Mouse (Mus musculus) gastrocnemius, postnatal 14 days (tissue): ENCODE measurements around the gene Dcun1d3. TPM values are rescaled to one million over a fixed set of nuclear protein-coding genes. Genes with fewer than 3 reads are reported as not detected.
A peak's percentile ranks its signal among the peaks of the same experiment; 100 is the strongest.

Experiments used
- DNase-seq: peaks from one replicate; pipeline ENCODE4 v3.0.0; 2021; ENCODE audit warnings: mixed read lengths
- intact Hi-C: fragments of 180-260 bp; cut with DNase I; formaldehyde crosslinking; loops from one replicate; pipeline ENCODE4 v1.15.1; 2025; ENCODE audit warnings: low total_unique reads
- long read RNA-seq, 2 experiments: library from polyadenylated mRNA; stranded (forward); transcript quantifications; one replicate each; pipeline ENCODE4 v2.0.0; 2021
- total RNA-seq, 2 experiments: library from RNA; stranded (reverse); gene quantifications; 2 replicates each; pipeline ENCODE4 v1.2.3; 2021

Dcun1d3 gene
- 10 to 100 TPM; 13.9 to 14.1 TPM for total RNA-seq
- long read RNA-seq, experiment 1, full-length matches to known transcripts, result 2 of 4 reads
- long read RNA-seq, experiment 1, partial matches to known transcripts, result 0 of 4 reads
- long read RNA-seq, experiment 1, other reads (novel, unspliced or antisense), result 2 of 4 reads
- long read RNA-seq, experiment 2, full-length matches to known transcripts, result 4 of 11 reads
- long read RNA-seq, experiment 2, partial matches to known transcripts, result 1 of 11 reads
- long read RNA-seq, experiment 2, other reads (novel, unspliced or antisense), result 6 of 11 reads

GRCm38 (mm10) chr7:119895639-119896512, at the start of gene Dcun1d3, which contains the start of gene Lyrm1:
Gene Dcun1d3, minus strand, starts transcription at chr7:119896298.
Gene Lyrm1, plus strand, starts transcription at chr7:119895861.
- peak; percentile 99 for DNase-seq
- intact Hi-C loops, result loop anchor here (5.0 kb wide), 1 partner anchor 1124 kb away; no protein-coding TSS in a partner anchor

GRCm38 (mm10) chr7:119941569-119941968, 45.5 kb upstream of the Dcun1d3 start:
- peak; percentile 8 for DNase-seq
- intact Hi-C loops, result no loop called here

- no peak for DNase-seq
- intact Hi-C loops, result no loop called here
Observed at GRCm38 (mm10) chr7:119937036-119937435, 40.9 kb upstream of the Dcun1d3 start.

GRCm38 (mm10) chr7:119936321-119936720, 40.2 kb upstream of the Dcun1d3 start:
- no peak for DNase-seq
- intact Hi-C loops, result no loop called here

DNA sequence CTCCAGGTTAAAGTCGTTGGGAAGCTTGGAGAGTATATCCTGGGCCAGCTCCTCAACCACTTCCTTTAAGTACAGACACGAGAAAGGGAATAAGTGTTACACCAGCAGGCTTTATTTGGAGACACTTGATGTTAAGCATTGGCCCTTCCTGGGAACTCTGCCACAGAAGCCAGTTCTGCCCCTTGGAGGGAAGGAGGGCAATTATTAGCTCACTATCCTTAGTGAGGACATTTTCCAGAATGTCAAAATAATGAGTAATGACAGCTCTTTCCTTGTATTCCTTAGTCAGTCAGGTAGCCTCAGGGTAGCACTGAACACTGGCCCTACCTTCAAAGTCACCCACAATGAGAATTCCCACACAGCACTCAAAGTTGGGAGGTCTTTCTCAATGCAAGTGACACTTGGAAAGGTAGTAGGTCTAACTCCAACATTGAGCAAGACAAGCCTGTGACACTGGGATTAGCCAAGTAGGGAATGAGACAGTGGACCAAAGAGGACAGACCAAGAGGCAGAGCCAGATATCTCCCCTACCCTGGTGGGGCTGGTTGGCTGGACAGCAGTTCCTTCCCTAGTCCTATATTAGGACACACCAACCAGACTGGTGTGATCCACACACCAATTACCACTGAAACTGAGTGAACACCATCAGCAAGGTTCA, 32.8 kb upstream of the Dcun1d3 start:
- no peak for DNase-seq
- intact Hi-C loops, result no loop called here

- intact Hi-C loops, result no loop called here
Observed at GRCm38 (mm10) chr7:119921054-119921453, 25.0 kb upstream of the Dcun1d3 start.

DNA sequence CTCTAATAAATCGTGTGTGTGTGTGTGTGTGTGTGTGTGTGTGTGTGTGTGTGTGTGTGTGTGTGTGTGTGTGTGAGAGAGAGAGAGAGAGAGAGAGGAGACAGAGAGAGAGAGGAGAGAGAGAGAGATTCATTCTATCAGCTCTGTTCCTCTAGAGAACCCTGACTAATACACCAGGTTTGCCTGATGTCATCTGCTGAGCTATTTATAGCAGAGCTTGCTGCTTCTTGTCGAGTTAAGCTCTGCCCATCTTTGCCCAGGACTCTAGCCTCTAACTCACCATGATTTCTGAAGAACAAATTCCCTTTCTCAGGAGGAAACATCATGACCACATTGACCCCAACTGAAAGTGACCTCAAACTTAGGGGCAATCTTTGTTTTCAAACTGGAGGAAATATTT, 24.4 kb upstream of the Dcun1d3 start:
- intact Hi-C loops, result no loop called here
- DNase-seq, result no peak

More at GRCm38 (mm10) chr7:119921054-119921453, 25.0 kb upstream of the Dcun1d3 start:
- no peak for DNase-seq

- no peak for DNase-seq
- intact Hi-C loops, result no loop called here
Observed at GRCm38 (mm10) chr7:119911727-119912126, 15.6 kb upstream of the Dcun1d3 start.

GRCm38 (mm10) chr7:119906523-119907215, 10.6 kb upstream of the Dcun1d3 start:
- DNase-seq, result no peak
- intact Hi-C loops, result no loop called here

DNA sequence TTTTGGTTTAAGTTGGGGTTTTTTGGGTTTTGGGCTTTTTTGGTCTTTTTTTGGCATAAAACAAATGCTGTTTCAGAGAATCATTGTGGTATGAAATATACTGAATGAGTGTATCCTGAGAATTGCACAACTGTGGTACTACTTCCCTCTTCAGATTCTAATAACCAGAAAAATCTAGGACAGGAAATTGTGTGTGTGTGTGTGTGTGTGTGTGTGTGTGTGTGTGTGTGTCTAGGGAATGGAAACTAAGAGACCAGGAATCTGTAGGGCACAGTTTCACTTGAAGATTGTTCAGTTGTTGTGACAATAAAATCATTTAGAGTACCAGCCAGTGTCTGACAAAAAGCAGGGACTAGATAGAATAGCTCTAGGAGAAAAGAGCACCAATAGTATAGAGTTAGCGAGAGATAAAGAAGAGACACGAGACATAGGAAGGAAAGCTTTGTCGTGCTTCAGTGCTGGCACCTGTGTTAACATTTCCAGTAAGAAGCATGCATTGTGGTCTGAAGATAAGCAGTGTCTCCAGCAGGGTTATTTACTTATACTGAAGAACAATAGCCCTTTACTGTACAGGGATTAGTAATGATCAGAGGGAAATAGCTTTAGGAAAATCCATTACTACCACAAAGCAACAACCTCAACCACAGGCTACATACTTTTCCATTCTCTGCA, 3.4 kb upstream of the Dcun1d3 start:
- intact Hi-C loops, result loop anchor here (5.0 kb wide), 1 partner anchor 1127 kb away; no protein-coding TSS in a partner anchor
- no peak for DNase-seq

GRCm38 (mm10) chr7:119898247-119898856, 2.3 kb upstream of the Dcun1d3 start:
- intact Hi-C loops, result loop anchor here (5.0 kb wide), 1 partner anchor 1126 kb away; no protein-coding TSS in a partner anchor
- no peak for DNase-seq

GRCm38 (mm10) chr7:119897521-119898109, 1.5 kb upstream of the Dcun1d3 start:
- intact Hi-C loops, result loop anchor here (5.0 kb wide), 1 partner anchor 1125 kb away; no protein-coding TSS in a partner anchor

GRCm38 (mm10) chr7:119894818-119895544, 1.1 kb downstream of the Dcun1d3 start:
- no peak for DNase-seq
- intact Hi-C loops, result loop anchor here (5.0 kb wide), 1 partner anchor 1123 kb away; no protein-coding TSS in a partner anchor

More at GRCm38 (mm10) chr7:119897521-119898109, 1.5 kb upstream of the Dcun1d3 start:
- DNase-seq, result no peak

DNA sequence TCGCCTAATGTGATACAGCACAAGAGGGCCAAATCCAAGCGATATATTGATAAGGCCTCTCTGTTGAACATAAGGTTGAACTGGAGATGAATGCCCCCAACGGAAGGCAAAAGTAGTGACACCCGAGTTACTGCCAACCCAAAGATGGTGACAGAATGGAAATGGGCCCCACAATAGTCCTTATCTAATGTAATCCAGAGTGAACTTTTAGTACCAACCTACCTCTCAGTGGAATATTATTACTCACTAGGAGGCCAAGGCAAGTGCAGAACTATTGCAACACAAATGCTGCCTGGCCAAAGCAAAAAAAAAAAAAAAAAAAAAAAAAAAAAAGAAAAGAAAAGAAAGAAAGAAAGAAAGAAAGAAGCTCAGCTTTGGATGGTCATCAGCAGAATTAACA, 3.4 kb downstream of the Dcun1d3 start:
- intact Hi-C loops, result no loop called here
- DNase-seq, result no peak

- intact Hi-C loops, result no loop called here
- DNase-seq, result no peak
Observed at GRCm38 (mm10) chr7:119892198-119892597, 3.9 kb downstream of the Dcun1d3 start.

DNA sequence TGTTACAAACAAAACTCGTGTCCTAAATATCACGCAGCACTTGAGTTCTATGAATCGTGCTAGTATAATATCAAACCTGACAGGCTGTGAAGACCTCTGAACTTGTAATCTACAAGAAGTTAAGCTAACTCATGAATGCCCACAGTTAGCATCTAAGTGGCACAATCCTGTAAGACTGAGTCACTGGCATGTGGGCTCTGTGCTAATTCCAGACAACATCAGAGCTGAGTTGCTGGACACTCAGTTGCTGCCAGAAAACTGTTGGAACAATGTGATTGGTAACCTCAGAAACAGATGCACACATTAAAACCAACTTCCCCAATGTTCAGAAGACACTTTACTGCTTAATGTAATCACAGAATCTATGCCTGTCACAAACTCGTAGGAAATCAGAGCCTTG, 8.2 kb downstream of the Dcun1d3 start:
- intact Hi-C loops, result no loop called here
- no peak for DNase-seq

DNA sequence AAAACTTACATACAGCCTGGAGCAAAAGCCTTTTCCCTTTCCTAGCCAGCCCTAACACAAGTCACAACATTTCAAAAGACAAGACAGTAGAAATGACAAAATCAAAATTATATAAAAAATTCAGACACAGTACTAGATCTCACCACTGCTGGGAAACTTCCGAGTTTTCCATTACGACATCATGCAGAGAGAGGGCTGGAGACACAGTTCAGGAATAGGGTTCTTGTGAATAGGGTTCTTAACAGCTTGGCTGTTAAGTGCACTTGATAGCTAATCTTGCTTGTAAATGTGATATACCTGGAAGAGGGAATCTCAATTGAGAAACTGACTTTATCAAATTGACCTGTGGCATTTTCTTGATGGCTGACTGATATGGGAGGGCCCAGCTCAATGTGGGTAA, 14.9 kb downstream of the Dcun1d3 start:
- DNase-seq, result no peak
- intact Hi-C loops, result no loop called here
